Mouse (Mus musculus): Measurements from ENCODE around the gene Zmiz1. TPM values are rescaled to one million over a fixed set of nuclear protein-coding genes. Genes with fewer than 3 reads are reported as not detected.
A peak's percentile ranks its signal among the peaks of the same experiment; 100 is the strongest.

Zmiz1 gene
- total RNA-seq, 4 experiments from 2014 or later, result 90.3 to 192 (median 125) TPM

DNA sequence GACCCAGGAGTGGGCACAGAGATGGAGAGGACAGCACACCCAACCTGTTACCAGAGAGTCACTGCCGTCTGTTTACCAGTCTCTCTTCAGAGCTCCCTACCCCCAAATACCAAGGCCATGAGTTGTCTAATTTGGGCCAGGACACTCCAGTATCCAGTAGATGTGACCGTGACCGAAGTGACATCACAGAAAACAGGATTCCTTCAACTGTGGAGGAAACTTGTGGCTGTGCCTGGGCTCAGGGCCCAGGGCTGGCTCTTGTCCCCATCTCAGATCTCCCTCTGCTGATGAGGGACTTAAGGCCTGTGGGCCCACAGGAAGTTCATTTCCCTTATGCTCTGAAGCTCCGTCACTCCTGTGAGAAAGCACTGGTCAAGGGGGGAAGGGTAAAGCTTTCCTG is 249.5 kb downstream of the Zmiz1 start:
- DNase-seq, result peak; percentile 76

DNA sequence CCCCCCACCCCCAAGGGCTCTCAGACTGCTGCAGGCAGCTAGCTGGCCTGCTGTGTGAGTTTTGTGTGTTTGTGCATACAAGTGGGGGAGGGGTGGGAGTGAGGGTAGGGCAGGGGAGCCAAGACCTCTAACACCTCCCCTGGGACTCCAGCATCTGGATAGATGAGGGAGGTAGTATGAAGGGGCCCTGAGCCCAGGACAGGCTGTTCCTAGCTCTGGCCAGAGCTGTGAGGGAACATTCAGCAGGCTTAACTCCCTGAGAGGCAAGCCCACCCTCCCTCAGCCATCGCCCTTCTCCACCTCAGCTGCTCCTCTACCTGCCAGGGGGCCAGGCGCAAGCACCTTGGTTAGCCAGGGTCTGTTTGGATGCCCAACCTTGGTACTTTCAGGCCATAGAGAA is 249.9 kb downstream of the Zmiz1 start:
- DNase-seq, result no peak

DNA sequence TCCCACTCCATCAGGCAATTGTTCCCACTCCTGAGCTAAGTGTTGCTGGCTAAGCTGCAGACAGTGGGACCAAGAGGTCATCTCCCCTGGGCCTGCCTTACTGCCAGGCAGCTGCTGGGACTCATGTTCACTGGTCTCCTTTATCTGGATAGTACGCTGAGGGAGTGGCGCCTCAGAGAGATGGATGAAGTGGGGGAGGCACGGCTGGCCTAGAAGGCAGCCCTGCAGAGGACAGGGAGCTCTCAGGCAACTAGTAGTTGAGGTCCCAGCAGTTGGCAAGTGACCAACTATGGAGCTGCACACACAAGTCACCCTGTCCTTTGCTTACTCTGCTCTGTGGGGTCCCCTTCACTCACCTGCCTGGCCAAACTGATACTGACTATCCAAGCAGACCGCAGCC is 251.1 kb downstream of the Zmiz1 start:
- DNase-seq, result no peak

DNA sequence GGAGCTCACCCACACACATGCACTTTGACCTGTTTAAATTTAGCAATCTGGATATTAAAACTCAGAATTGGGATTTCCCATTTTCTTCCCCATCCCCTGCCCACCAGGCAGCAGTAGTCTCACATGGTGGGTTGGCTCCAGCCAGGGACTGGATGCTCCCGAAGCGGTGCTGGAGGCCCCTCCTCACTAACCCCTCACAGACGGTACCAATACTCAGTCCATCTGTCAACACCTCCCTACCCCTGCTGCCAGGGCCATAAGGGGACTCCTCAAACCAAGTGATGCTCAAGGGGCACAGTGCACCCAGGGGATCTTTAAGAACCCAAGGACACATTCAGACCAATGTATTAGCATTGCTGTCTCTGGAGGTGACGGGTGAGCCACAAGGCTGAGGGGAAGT is 251.7 kb downstream of the Zmiz1 start:
- DNase-seq, result no peak

DNA sequence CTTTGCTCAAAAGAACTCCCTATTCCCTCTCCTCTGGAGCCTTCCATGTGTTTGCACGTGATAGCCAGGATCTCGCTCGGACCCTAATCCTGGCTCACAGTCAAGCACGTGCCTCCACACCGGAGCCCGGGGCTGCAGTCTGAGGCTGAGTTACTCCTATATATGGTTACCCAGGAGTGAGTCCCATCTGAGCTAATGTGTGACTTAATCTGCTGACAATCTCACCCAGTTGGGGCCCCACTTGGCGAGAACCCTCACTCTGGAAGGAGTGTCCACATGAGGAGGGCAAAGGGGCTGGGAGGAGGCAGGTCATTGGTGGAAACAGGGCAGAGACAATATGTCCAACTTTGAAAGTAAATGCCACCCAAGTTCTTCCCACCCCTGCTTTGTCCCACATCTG is 252.2 kb downstream of the Zmiz1 start:
- DNase-seq, result no peak

DNA sequence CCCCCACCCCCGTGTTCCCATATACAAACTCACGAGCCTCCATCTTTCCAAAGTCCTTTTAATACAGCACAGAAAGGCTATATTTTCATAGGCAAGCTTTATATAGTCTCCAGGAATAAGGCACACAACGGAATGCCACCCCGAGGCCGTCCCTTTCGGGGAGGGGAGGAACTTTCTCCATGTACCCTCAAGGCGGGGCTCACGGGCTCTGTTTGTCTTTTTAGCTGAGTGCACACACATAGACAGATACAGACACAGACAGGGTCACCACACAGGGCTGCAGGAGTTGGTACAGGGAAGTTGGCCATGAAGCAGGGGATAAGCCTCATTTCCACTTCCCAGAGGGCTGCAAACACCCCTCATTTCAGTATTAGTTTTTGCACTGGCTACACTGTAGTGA is 252.6 kb downstream of the Zmiz1 start:
- no peak for DNase-seq

DNA sequence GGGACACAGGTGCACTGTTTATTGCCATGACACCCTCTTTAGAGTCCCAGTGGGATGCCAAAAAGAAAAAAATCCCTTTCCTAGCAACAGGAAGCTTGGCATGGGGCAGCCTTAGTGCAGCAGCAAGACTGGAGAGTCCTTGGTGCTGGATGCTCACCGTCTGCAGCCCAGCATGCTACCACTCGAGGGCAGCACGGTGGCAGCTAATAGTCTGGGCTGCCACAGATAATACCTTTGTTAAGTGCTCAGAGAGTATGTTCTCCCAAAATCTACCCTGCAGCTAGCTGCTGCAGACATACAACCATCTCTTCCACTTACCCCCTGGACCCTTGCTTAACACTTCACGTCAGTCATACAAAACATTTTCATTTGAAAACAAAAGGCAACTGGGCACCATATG is 254.5 kb downstream of the Zmiz1 start:
- no peak for DNase-seq

Small RNA genes lying within 50 kb of the gene (microRNA-seq; reads per million reads assigned to microRNA genes)
- 1.4 to 2.3 reads per million in 2 experiments for gene Mir3075

Other genes starting within 250 kb of the Zmiz1 start
- 10 to 100 TPM; 17.3 to 23.5 (median 19.4) TPM for gene Ppif, start 235.0 kb downstream of the Zmiz1 start, total RNA-seq (2022)

Measured in adrenal gland, adult 8-10 months (tissue).